Mouse (Mus musculus) liver, adult 2 months (tissue): ENCODE results near the gene Pes1.

Source experiments
- CTCF ChIP-seq: fragments of 200-500 bp; IDR thresholded peaks from 2 replicates; pipeline ENCODE4 v1.5.1; 2011; ENCODE audit warnings: low read depth, low read length, control low read depth
- POLR2A ChIP-seq: fragments of 200-500 bp; IDR thresholded peaks from 2 replicates; pipeline ENCODE4 v1.6.1; 2011; ENCODE audit warnings: low read length, control low read depth; ENCODE audit not compliant: insufficient read depth; ENCODE audit errors: extremely low read depth

DNA sequence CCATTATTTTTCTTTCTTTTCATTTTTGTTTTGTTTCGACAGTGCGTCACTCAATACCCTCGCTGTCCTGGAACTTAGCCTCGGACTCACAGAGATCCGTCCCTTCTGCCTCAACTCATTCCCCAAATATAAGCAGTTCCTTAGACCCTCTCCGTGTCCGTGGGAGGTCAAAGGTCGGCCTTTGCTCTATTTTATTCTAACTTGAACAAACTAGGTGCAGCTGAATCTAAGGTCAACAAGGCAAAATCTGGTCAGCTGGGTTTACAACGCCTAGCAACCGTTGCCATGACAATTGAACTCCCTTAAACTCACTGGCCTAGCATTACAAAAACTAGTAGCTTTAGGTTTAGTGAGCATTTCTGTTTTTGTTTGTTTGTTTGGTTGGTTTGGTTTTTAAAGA is 620 bp upstream of the Pes1 start:
- no peak for TF ChIP-seq CTCF
- no peak for TF ChIP-seq POLR2A
